Mouse (Mus musculus) stomach, postnatal 0 days (tissue): Measurements from ENCODE around the gene Cyp8b1.

ENCODE experiments used
- CTCF ChIP-seq: IDR thresholded peaks from 2 replicates; pipeline ENCODE4 v1.5.1; 2016; ENCODE audit warnings: antibody characterized with exemption, low read depth, mild to moderate bottlenecking, moderate library complexity
- EP300 ChIP-seq: optimal IDR thresholded peaks from 2 replicates; pipeline ENCODE3; 2016; ENCODE audit warnings: antibody characterized with exemption

GRCm38 (mm10) chr9:121937451-121937864 is 21.4 kb upstream of the Cyp8b1 start:
- TF ChIP-seq CTCF (no peak), EP300 (no peak)
